Mouse (Mus musculus) neural tube, embryonic 11.5 days (tissue): ENCODE results near the gene Slc44a1. TPM values are rescaled to one million over a fixed set of nuclear protein-coding genes. Genes with fewer than 3 reads are reported as not detected.
A peak's percentile ranks its signal among the peaks of the same experiment; 100 is the strongest.

Experiments
- ATAC-seq: fragments of 200-750 bp; cut with Nextera tagmentation; 2 replicates; pipeline ENCODE4 v1.8.0; 2017; ENCODE audit warnings: moderate number of reproducible peaks, mild to moderate bottlenecking, moderate TSS enrichment, moderate library complexity; ENCODE audit not compliant: insufficient read depth, low FRiP score, low TSS enrichment
- DNase-seq: peaks from one replicate; pipeline ENCODE4 v3.0.0-alpha.2; 2015; ENCODE audit warnings: low spot score
- H3K27ac ChIP-seq: fragments of 300-500 bp; sonication (generic); 2 replicates; pipeline ENCODE4 v1.5.1; 2014; ENCODE audit warnings: low read depth, mild to moderate bottlenecking, low read length
- H3K27me3 ChIP-seq: fragments of 300-500 bp; sonication (generic); 2 replicates; pipeline ENCODE4 v1.6.1; 2014; ENCODE audit warnings: mild to moderate bottlenecking, low read length, mixed read lengths; ENCODE audit not compliant: control insufficient read depth, insufficient read depth
- H3K36me3 ChIP-seq: fragments of 300-500 bp; sonication (generic); 2 replicates; pipeline ENCODE4 v1.6.1; 2014; ENCODE audit warnings: mild to moderate bottlenecking, low read length, moderate library complexity, mixed read lengths; ENCODE audit not compliant: control insufficient read depth, insufficient read depth
- H3K4me1 ChIP-seq: fragments of 300-500 bp; sonication (generic); 2 replicates; pipeline ENCODE4 v1.6.1; 2014; ENCODE audit warnings: low read length, mixed read lengths; ENCODE audit not compliant: control insufficient read depth, insufficient read depth
- H3K4me2 ChIP-seq: fragments of 300-500 bp; sonication (generic); 2 replicates; pipeline ENCODE4 v1.6.1; 2014; ENCODE audit warnings: low read depth, mild to moderate bottlenecking, moderate library complexity
- H3K4me3 ChIP-seq: fragments of 300-500 bp; sonication (generic); 2 replicates; pipeline ENCODE4 v1.5.1; 2014; ENCODE audit warnings: low read depth, low read length
- H3K9ac ChIP-seq: fragments of 300-500 bp; sonication (generic); 2 replicates; pipeline ENCODE4 v1.6.1; 2014; ENCODE audit warnings: mild to moderate bottlenecking, low read length
- H3K9me3 ChIP-seq: fragments of 300-500 bp; sonication (generic); 2 replicates; pipeline ENCODE4 v1.6.1; 2016; ENCODE audit warnings: low read length; ENCODE audit not compliant: control insufficient read depth
- WGBS: fragments of 180-500 bp; shearing (Covaris S2); extraction: QIAGEN DNeasy Blood & Tissue Kit; methylation state at CpG from one replicate; pipeline ENCODE4 v1.1.7; 2014; 5-methylcytosine and 5-hydroxymethylcytosine counted together
- polyA plus RNA-seq: library from polyadenylated mRNA; unstranded; fragments of >200 nt; fragmentation: Nextera tagmentation; extraction: Ambion mirVana; gene quantifications from 2 replicates; pipeline ENCODE4 v1.2.1, GENCODE M21; 2014

Gene Slc44a1
- polyA plus RNA-seq, 1 experiment from 2014 or later = 21.7 TPM

DNA sequence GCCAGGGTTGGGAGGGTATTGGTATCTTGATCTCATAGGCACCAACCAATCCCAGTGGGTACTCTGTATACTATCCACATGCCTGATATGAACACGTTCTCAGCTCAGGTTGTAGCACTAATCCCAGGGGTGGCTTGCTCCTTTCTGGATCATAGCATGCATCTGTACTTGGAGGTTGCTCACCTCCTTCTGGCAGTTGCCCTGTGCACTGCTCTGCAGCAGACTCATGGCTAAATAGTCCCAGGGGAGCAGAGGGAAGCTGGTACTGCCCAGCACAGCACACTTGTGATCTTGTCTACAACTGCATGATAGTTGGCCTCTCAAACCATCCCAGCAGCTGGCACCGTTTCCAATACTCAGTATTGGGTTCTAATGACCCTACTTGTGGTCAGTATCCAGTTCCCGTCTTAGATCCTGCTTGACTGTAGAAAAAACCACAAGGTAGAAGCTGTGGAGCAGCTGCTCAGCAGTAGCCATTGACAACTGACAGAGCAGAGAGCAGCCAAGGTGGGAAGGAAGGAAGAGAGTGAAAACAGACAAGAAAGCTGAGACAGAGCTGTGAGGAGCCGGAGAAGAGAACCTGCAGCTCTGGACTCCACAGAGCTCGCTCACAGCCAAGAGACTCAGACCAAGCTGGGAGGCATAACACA, 174.5 kb downstream of the Slc44a1 start:
- WGBS = 88% methylated on average over 5 of the region's 5 CpGs
- no peak overlapping the region for H3K4me2 ChIP-seq
- no peaks in the 10 kb centered on the region for H3K4me1 ChIP-seq
- no peaks in the 10 kb centered on the region for H3K27me3 ChIP-seq
- H3K9ac ChIP-seq = no peak overlapping the region
- ATAC-seq (no peak), DNase-seq (no peak)
- no peaks in the 10 kb centered on the region for H3K9me3 ChIP-seq
- H3K27ac ChIP-seq = no peak overlapping the region
- H3K36me3 ChIP-seq = no peaks in the 10 kb centered on the region
- H3K4me3 ChIP-seq = no peak overlapping the region

- no peak overlapping the region for H3K4me3 ChIP-seq
- 59% methylated on average over 3 of the region's 3 CpGs for WGBS
- H3K4me2 ChIP-seq = no peak overlapping the region
- H3K36me3 ChIP-seq = no peaks in the 10 kb centered on the region
- no peaks in the 10 kb centered on the region for H3K9me3 ChIP-seq
- DNase-seq (no peak), ATAC-seq (no peak)
- H3K9ac ChIP-seq = no peak overlapping the region
- no peaks in the 10 kb centered on the region for H3K4me1 ChIP-seq
- no peaks in the 10 kb centered on the region for H3K27me3 ChIP-seq
- H3K27ac ChIP-seq = no peak overlapping the region
Observed at GRCm38 (mm10) chr4:53617968-53618367, 177.8 kb downstream of the Slc44a1 start.

DNA sequence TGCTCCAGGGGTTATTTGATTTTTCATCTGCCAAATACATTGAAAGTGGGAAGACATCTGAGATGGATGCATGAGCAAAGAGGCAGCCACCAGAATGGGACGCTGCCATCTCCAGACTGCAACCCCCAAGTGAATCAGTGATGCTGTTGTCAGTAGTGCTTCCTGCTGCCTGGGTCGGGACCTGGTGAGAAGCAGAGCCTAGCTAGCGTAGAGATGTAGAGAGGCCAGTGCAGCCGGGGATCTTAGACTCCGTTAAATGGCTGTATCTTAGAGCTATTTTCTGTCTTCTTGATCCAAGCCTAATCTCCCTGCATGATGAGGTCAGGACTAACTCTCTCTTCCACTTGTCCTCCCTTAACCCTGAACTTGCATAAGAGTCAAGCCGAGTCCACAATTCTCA, 179.9 kb downstream of the Slc44a1 start:
- Histone ChIP-seq H3K9me3 (no peaks in the 10 kb centered on the region), H3K4me2 (no peak overlapping the region), H3K27ac (no peak overlapping the region), H3K9ac (no peak overlapping the region), H3K4me1 (no peaks in the 10 kb centered on the region), H3K36me3 (no peaks in the 10 kb centered on the region), H3K27me3 (no peaks in the 10 kb centered on the region), H3K4me3 (no peak overlapping the region)
- WGBS = 86% methylated on average over 6 of the region's 6 CpGs
- DNase-seq (no peak), ATAC-seq (no peak)

- no peak for DNase-seq
- H3K9me3 ChIP-seq = no peaks in the 10 kb centered on the region
- no peaks in the 10 kb centered on the region for H3K4me1 ChIP-seq
- no peak overlapping the region for H3K4me3 ChIP-seq
- H3K36me3 ChIP-seq = no peaks in the 10 kb centered on the region
- H3K4me2 ChIP-seq = no peak overlapping the region
- H3K27me3 ChIP-seq = no peaks in the 10 kb centered on the region
- 62% methylated on average over 6 of the region's 6 CpGs for WGBS
- no peak overlapping the region for H3K27ac ChIP-seq
- H3K9ac ChIP-seq = no peak overlapping the region
- ATAC-seq = no peak
Observed at GRCm38 (mm10) chr4:53621084-53621483, 180.9 kb downstream of the Slc44a1 start.

GRCm38 (mm10) chr4:53621490-53621889, 181.3 kb downstream of the Slc44a1 start:
- Histone ChIP-seq H3K4me2 (no peak overlapping the region), H3K9me3 (no peaks in the 10 kb centered on the region), H3K9ac (no peak overlapping the region), H3K36me3 (no peaks in the 10 kb centered on the region), H3K27ac (no peak overlapping the region), H3K4me3 (no peak overlapping the region), H3K27me3 (no peaks in the 10 kb centered on the region), H3K4me1 (no peaks in the 10 kb centered on the region)
- ATAC-seq = no peak
- DNase-seq = no peak
- 78% methylated on average over 5 of the region's 5 CpGs for WGBS

GRCm38 (mm10) chr4:53623711-53624110, 183.5 kb downstream of the Slc44a1 start:
- no peak overlapping the region for H3K27ac ChIP-seq
- 97% methylated on average over 1 of the region's 1 CpGs for WGBS
- ATAC-seq = no peak
- DNase-seq = no peak
- no peak overlapping the region for H3K4me3 ChIP-seq
- H3K36me3 ChIP-seq = no peaks in the 10 kb centered on the region
- no peaks in the 10 kb centered on the region for H3K4me1 ChIP-seq
- H3K27me3 ChIP-seq = no peaks in the 10 kb centered on the region
- no peak overlapping the region for H3K9ac ChIP-seq
- no peak overlapping the region for H3K4me2 ChIP-seq
- no peaks in the 10 kb centered on the region for H3K9me3 ChIP-seq

DNA sequence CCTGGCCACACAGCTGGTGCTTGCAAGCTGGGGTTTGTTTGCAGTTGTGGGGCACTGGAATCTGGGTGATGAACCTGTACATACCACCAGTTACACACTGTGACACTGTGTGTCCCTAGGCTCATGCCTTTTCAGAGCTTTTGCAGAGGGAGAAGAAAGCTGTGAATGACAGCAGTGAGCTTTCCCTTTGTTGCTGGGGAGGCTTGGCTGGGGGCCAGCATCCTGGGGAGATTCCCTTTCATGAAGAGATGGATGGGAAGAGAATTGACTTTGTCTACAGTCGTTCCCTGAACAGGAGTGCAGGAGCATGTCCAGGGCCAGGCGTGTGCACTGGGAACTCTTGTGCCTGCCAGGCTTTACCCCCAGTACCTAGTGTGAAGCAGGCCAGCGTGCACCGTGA, 184.6 kb downstream of the Slc44a1 start:
- Histone ChIP-seq H3K9ac (no peak overlapping the region), H3K4me1 (no peaks in the 10 kb centered on the region), H3K27ac (no peak overlapping the region), H3K4me3 (no peak overlapping the region), H3K9me3 (no peaks in the 10 kb centered on the region), H3K36me3 (no peaks in the 10 kb centered on the region), H3K27me3 (no peaks in the 10 kb centered on the region), H3K4me2 (no peak overlapping the region)
- peak; percentile 70; the same call in 1 of the 2 replicates for ATAC-seq
- DNase-seq = peak; percentile 55
- WGBS = 53% methylated on average over 4 of the region's 4 CpGs

DNA sequence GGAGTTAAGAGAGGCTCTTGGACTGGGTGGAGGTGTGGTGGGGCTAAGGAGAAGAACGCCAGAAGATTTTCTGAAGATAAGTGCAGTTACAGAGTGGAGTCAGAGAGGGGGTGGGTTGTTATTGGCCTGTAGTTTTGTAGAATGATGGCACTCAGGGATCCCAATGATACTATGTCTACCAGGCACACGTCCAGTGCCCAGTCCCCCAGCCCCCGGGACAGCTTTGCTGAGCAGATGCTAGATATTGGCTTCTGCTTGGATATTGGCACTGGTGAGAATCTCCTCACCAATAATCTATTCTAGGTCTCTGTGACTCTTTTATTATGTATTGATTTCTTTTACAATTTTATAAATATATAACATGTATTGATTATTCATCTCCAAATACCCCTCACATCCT, 185.1 kb downstream of the Slc44a1 start:
- Histone ChIP-seq H3K4me3 (no peak overlapping the region), H3K9ac (no peak overlapping the region), H3K27me3 (no peaks in the 10 kb centered on the region), H3K36me3 (no peaks in the 10 kb centered on the region), H3K4me2 (no peak overlapping the region), H3K27ac (no peak overlapping the region), H3K4me1 (no peaks in the 10 kb centered on the region), H3K9me3 (no peaks in the 10 kb centered on the region)
- ATAC-seq (0 out of 2 replicates have a peak, but pooled peaks have one; percentile 11), DNase-seq (no peak)
- 94% methylated on average over 3 of the region's 3 CpGs for WGBS

GRCm38 (mm10) chr4:53628924-53629323, 188.7 kb downstream of the Slc44a1 start:
- no peaks in the 10 kb centered on the region for H3K36me3 ChIP-seq
- no peak overlapping the region for H3K9ac ChIP-seq
- 47% methylated on average over 4 of the region's 4 CpGs for WGBS
- H3K4me3 ChIP-seq = no peak overlapping the region
- DNase-seq = no peak
- peaks cover 5% of the 10 kb centered on the region; the same call in 1 of the 2 replicates for H3K4me1 ChIP-seq
- H3K4me2 ChIP-seq = no peak overlapping the region
- no peak for ATAC-seq
- H3K27me3 ChIP-seq = no peaks in the 10 kb centered on the region
- no peak overlapping the region for H3K27ac ChIP-seq
- no peaks in the 10 kb centered on the region for H3K9me3 ChIP-seq
